Mouse (Mus musculus) fat pad, adult 2 months (tissue): Measurements from ENCODE around the gene Itpr2.

Source experiments
- DNase-seq: peaks from one replicate; pipeline ENCODE4 v3.0.0-alpha.2; 2011; ENCODE audit warnings: low read depth, low spot score; ENCODE audit errors: extremely low read depth

Gene Itpr2

GRCm38 (mm10) chr6:146501866-146502804 is at the start of gene Itpr2:
TSS of gene Itpr2 (minus strand) at chr6:146502223.
- DNase-seq, result no peak

- DNase-seq, result no peak
Observed at GRCm38 (mm10) chr6:146551326-146551725, 49.3 kb upstream of the Itpr2 start.

- no peak for DNase-seq
Observed at GRCm38 (mm10) chr6:146550421-146550820, 48.4 kb upstream of the Itpr2 start.

GRCm38 (mm10) chr6:146545289-146545865 is 43.4 kb upstream of the Itpr2 start:
- DNase-seq, result no peak

- DNase-seq, result no peak
Observed at GRCm38 (mm10) chr6:146544622-146545021, 42.6 kb upstream of the Itpr2 start.

- no peak for DNase-seq
Observed at GRCm38 (mm10) chr6:146540386-146540785, 38.4 kb upstream of the Itpr2 start.

- DNase-seq, result no peak
Observed at GRCm38 (mm10) chr6:146538661-146539060, 36.6 kb upstream of the Itpr2 start.

- DNase-seq, result no peak
Observed at GRCm38 (mm10) chr6:146538071-146538470, 36.0 kb upstream of the Itpr2 start.

GRCm38 (mm10) chr6:146537111-146537510 is 35.1 kb upstream of the Itpr2 start:
- DNase-seq, result no peak

- no peak for DNase-seq
Observed at GRCm38 (mm10) chr6:146535501-146535900, 33.5 kb upstream of the Itpr2 start.

- no peak for DNase-seq
Observed at GRCm38 (mm10) chr6:146533146-146533545, 31.1 kb upstream of the Itpr2 start.

- no peak for DNase-seq
Observed at GRCm38 (mm10) chr6:146530769-146531168, 28.7 kb upstream of the Itpr2 start.

- no peak for DNase-seq
Observed at GRCm38 (mm10) chr6:146530363-146530762, 28.3 kb upstream of the Itpr2 start.

GRCm38 (mm10) chr6:146527537-146527936 is 25.5 kb upstream of the Itpr2 start:
- DNase-seq, result no peak

GRCm38 (mm10) chr6:146525500-146525899 is 23.5 kb upstream of the Itpr2 start:
- DNase-seq, result no peak

- no peak for DNase-seq
Observed at GRCm38 (mm10) chr6:146521456-146522245, 19.6 kb upstream of the Itpr2 start.

- no peak for DNase-seq
Observed at GRCm38 (mm10) chr6:146519019-146519418, 17.0 kb upstream of the Itpr2 start.

GRCm38 (mm10) chr6:146515936-146516335 is 13.9 kb upstream of the Itpr2 start:
- DNase-seq, result no peak

- DNase-seq, result no peak
Observed at GRCm38 (mm10) chr6:146514531-146514948, 12.5 kb upstream of the Itpr2 start.

- DNase-seq, result no peak
Observed at GRCm38 (mm10) chr6:146513899-146514298, 11.9 kb upstream of the Itpr2 start.

GRCm38 (mm10) chr6:146513384-146513783 is 11.4 kb upstream of the Itpr2 start:
- no peak for DNase-seq
